Mouse (Mus musculus) spleen, postnatal 14 days (tissue): ENCODE measurements around the gene Minos1.

ENCODE experiments used
- DNase-seq, 2 experiments: peaks; one replicate each; pipeline ENCODE4 v3.0.0; 2021 to 2022; ENCODE audit warnings: low spot score in 2 of 2

The Minos1 gene

GRCm38 (mm10) chr4:139064831-139065230 lies 66.1 kb downstream of the Minos1 start:
- no peak for DNase-seq

DNA sequence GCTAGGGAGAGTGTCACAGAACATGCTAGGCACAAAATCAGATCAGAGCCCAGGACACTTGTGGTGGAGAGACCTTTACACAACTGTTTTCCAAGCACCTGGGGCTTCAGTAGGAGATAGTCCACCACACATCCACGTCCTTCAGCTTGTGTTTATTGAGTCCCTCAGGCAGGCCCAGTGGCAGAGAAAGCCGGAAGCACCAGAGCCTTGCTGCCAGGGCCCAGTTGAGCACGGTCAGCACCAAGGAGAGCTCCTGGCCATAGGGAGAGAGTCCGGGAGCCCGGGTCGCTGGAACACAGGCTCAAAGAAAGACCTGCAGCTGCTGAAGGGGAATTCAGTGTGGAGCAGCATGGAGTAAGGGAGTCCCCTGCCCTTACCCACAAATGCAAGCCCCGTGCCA lies 71.3 kb downstream of the Minos1 start:
- DNase-seq, result no peak

- no peak for DNase-seq
These were observed 72.9 kb downstream of the Minos1 start for GRCm38 (mm10) chr4:139058029-139058428.

DNA sequence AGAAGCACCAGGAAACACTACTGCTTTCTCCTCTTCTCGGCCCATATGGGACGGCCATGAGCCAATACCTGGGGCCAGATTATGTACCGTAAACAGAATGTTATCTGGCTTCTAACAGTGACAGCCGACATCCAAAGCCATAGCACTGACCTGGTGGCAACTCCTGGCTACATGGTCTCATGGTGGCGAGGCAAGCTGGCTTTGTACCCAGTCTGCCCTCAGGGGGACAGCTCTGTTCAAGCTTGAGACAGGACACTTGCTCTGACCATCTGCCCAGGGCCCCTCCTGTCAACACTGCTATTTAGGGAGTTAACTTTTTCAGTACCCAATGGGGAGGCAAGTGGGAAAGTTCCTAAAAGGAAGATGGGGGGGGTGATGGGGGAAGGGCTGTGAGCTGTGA lies 73.6 kb downstream of the Minos1 start:
- DNase-seq, result no peak

DNA sequence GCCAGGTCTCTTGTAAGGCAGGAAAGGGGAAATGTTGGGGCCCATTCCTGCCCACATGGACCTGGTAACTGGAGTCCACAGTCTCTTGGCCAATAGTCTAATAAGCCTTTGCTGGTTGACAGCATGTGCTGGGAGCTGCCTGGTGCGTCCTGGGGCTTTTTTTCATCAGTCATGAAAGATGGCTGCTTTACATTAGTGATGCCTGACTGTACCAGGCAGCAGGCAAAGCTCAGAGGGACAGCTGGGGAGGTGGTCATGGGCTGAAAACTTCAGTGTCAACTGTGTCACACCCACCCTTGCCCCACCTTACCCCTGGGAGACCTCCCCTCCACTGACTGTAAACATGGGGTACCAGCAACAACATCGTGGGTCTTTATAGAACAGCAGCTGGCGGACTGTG lies 75.2 kb downstream of the Minos1 start:
- no peak for DNase-seq

GRCm38 (mm10) chr4:139055336-139055735 lies 75.6 kb downstream of the Minos1 start:
- DNase-seq, result no peak

DNA sequence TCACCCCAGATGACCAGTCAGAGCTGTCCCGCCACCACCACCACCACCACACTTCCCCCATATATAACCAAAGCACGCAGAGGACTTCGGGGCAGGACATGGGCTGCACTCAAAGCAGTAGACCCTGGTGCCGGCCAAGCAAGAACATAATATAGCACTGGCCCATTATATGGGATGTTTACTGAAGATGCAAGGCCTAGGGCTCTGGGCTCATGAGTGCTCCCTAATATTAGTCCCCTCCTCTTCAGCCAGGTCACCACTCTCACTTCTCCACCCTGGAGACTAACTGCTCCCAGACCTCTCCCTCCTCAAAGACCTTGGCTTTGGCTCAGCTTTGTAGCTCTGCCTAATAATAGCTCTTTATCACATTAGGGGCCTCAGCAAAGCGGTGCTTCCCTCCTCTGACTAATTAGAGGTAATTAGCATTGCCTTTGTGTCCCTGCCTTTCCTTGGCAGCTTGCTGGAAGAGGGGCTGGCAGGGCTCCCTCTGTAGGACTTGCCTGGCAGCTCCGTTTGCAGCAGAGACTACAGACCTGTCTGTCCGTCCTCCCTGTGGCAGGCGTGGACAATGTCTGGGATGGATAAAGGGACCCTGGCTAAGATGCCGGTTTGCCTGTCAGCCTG lies 76.5 kb downstream of the Minos1 start:
- DNase-seq, result no peak

GRCm38 (mm10) chr4:139053391-139053790 lies 77.5 kb downstream of the Minos1 start:
- DNase-seq, result no peak

DNA sequence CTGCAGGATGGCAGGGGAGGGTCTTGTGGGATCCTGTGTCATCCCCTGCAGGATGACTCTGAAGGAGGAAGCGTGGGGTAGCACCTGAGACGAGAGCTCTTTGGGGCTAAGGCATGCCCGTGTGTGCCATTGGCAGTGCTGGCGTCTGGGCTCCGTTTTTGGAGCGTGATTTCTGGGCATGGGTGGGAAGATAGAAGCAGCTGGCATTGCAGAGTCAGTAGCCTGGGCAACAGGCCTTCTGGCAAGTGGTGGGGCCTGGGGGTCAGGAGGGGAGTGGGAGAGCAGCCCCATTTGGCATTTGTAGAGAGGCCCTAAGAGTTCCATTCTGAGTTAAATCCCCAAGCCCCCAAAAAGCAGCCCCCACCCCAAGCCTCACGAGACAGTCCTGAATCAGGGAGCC lies 78.1 kb downstream of the Minos1 start:
- no peak for DNase-seq
